In the genomic region with DNA sequence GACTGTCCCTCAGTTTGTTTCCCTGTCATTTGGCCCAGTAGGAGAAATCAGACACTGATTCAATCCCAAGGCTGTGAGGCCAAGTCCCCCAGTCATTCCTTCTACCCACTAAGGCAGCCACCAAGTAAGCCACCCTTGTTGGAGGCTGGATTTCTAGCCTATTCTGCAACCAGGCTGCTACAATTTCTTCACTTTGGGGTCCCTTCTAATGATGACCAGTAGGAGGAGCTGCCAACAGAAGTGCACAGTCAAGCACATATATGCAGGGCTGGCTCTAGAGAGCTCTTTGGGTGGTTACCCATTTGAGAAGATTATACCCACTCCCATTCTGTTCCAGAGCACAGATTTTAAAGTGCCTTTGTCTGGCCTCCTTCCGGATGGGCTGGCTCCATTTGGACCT, we compare ENCODE assay signal across 18 mouse cellular contexts. TPM values are rescaled to one million over a fixed set of nuclear protein-coding genes. Genes with fewer than 3 reads are reported as not detected.
DNase-seq lines count a peak whose midpoint lies in the region; ATAC-seq and TF ChIP-seq lines count a peak whose summit lies in the region.
"Had no signal": no experiment of that assay in that cellular context is flagged by ENCODE, and none has a peak within 500 bp of the region (broad histone marks: within the 10 kb centered on the region; RNA-seq: fewer than 3 reads in every experiment).

No protein-coding gene starts in this region.

- H3K4me3 ChIP-seq in heart, embryonic 15.5 days = no peak overlapping the region
- no peak overlapping the region for H3K4me3 ChIP-seq in lung, embryonic 14.5 days (ENCODE audit: low read depth, low read length)
- H3K4me3 ChIP-seq in gastrocnemius, adult 2 months = no peak overlapping the region
- H3K4me3 ChIP-seq: embryonic facial prominence, embryonic 12.5 days; forebrain, embryonic 10.5 days had no signal

- H3K27me3 ChIP-seq in heart, embryonic 15.5 days = no peaks in the 10 kb centered on the region
- no peaks in the 10 kb centered on the region for H3K27me3 ChIP-seq in lung, embryonic 14.5 days (ENCODE audit: insufficient read depth, low read length)
- H3K27me3 ChIP-seq: embryonic facial prominence, embryonic 12.5 days had no signal

- no peak overlapping the region for H3K4me2 ChIP-seq in heart, embryonic 15.5 days
- no peak overlapping the region for H3K4me2 ChIP-seq in lung, embryonic 14.5 days
- H3K4me2 ChIP-seq: embryonic facial prominence, embryonic 12.5 days had no signal

- no peak overlapping the region for H3K9ac ChIP-seq in heart, embryonic 15.5 days
- no peak overlapping the region for H3K9ac ChIP-seq in lung, embryonic 14.5 days
- H3K9ac ChIP-seq: embryonic facial prominence, embryonic 12.5 days had no signal

- no peak overlapping the region for H3K27ac ChIP-seq in heart, embryonic 15.5 days
- H3K27ac ChIP-seq in lung, embryonic 14.5 days (ENCODE audit: low read depth) = no peak overlapping the region
- no peak overlapping the region for H3K27ac ChIP-seq in gastrocnemius, adult 2 months
- H3K27ac ChIP-seq: embryonic facial prominence, embryonic 12.5 days; forebrain, embryonic 10.5 days had no signal

- WGBS in heart, embryonic 15.5 days = 79% methylated on average over 1 of the region's 1 CpGs
- WGBS in lung, embryonic 14.5 days = 97% methylated on average over 1 of the region's 1 CpGs

- TF ChIP-seq CTCF in lung, embryonic 14.5 days (IDR thresholded peaks at IDR 0.05; ENCODE audit: low read depth) = peak; percentile 18
- no peak for TF ChIP-seq CTCF in gastrocnemius, adult 2 months (IDR thresholded peaks at IDR 0.05)

- no peaks in the 10 kb centered on the region for H3K36me3 ChIP-seq in heart, embryonic 15.5 days
- H3K36me3 ChIP-seq in lung, embryonic 14.5 days (ENCODE audit: insufficient read depth) = no peaks in the 10 kb centered on the region
- H3K36me3 ChIP-seq: embryonic facial prominence, embryonic 12.5 days; forebrain, embryonic 10.5 days had no signal

- DNase-seq in heart, adult 8-10 months (ENCODE audit: low spot score) = no peak
- DNase-seq in lung, embryonic 14.5 days = no peak
- DNase-seq in lung, postnatal 4 days = no peak
- peak; percentile 30 for DNase-seq in NIH3T3 (ENCODE audit: low read depth)
- DNase-seq in gastrocnemius, adult 2 months = no peak
- no peak for DNase-seq in right cerebral cortex, postnatal 10 days (ENCODE audit: low spot score in 2 of 2)
- DNase-seq: cerebellum, postnatal 25 days; heart, postnatal 36 days; kidney, adult 8-10 months; thymus, adult 2 months had no signal

- intact Hi-C loops in gastrocnemius, adult 2 months (cut with DNase I) = no loop called here

- no peaks in the 10 kb centered on the region for H3K4me1 ChIP-seq in heart, embryonic 15.5 days (replicated peaks)
- no peaks in the 10 kb centered on the region for H3K4me1 ChIP-seq in lung, embryonic 14.5 days (ENCODE audit: insufficient read depth)
- H3K4me1 ChIP-seq: embryonic facial prominence, embryonic 12.5 days; forebrain, embryonic 10.5 days had no signal

- no peaks in the 10 kb centered on the region for H3K9me3 ChIP-seq in heart, embryonic 15.5 days (replicated peaks)
- no peaks in the 10 kb centered on the region for H3K9me3 ChIP-seq in lung, embryonic 14.5 days (ENCODE audit: low read depth, low read length)
- H3K9me3 ChIP-seq: embryonic facial prominence, embryonic 12.5 days; forebrain, embryonic 10.5 days had no signal

- 0 out of 2 replicates have a peak, but pooled peaks have one; percentile 39 for ATAC-seq in heart, embryonic 15.5 days (replicated peaks; ENCODE audit: insufficient number of reproducible peaks, insufficient read depth, low FRiP score, low read depth)
- no peak for ATAC-seq in lung, embryonic 14.5 days (ENCODE audit: insufficient read depth)
- peak; percentile 54 for ATAC-seq in megakaryocyte progenitor cell, adult 5-6 weeks (replicated peaks; ENCODE audit: poor library complexity)

RNA-seq across cellular contexts. Expression of gene Pim3, which starts 41.1 kb away (rescaled TPM):
- 61.4 and 71.9 TPM in 2 replicates for polyA plus RNA-seq in heart, embryonic 15.5 days (2015; fragmentation: Nextera tagmentation; extraction: Ambion mirVana)
- total RNA-seq in heart, adult 8-10 months (2022) = 100 to 1,000 TPM in 1 of 4 experiments, 10 to 100 TPM in 3; 70.8 to 183 (median 86.1) TPM
- polyA plus RNA-seq in lung, embryonic 14.5 days (2014; fragmentation: Nextera tagmentation; extraction: Ambion mirVana) = 48.6 TPM in 2 replicates
- total RNA-seq in megakaryocyte progenitor cell, adult 5-6 weeks (2015) = 11.0 and 18.0 TPM in 2 replicates
- total RNA-seq in megakaryocyte progenitor cell, adult 5-6 weeks (2017) = 11.1 and 14.3 TPM in 2 replicates
- 10 to 100 TPM; 34.4 to 46.6 TPM for total RNA-seq in gastrocnemius, adult 2 months (2021)

RNA-seq across cellular contexts. Expression of gene Ttll8, which starts 51.1 kb away (rescaled TPM):
- polyA plus RNA-seq in heart, embryonic 15.5 days (2015; fragmentation: Nextera tagmentation; extraction: Ambion mirVana) = not detected in 2 replicates
- not detected for total RNA-seq in heart, adult 8-10 months (2022)
- polyA plus RNA-seq in lung, embryonic 14.5 days (2014; fragmentation: Nextera tagmentation; extraction: Ambion mirVana) = not detected in 2 replicates
- not detected in 2 replicates for total RNA-seq in megakaryocyte progenitor cell, adult 5-6 weeks (2015)
- not detected in 2 replicates for total RNA-seq in megakaryocyte progenitor cell, adult 5-6 weeks (2017)
- total RNA-seq in gastrocnemius, adult 2 months (2021) = not detected
- total RNA-seq: adrenal gland, postnatal 14 days; heart, postnatal 36 days; megakaryocyte-erythroid progenitor cell, adult 5-6 weeks; neutrophil, adult 5-6 weeks had no signal
- polyA plus RNA-seq: embryonic facial prominence, embryonic 12.5 days; forebrain, embryonic 10.5 days; liver, embryonic 16.5 days had no signal
